Mouse (Mus musculus) layer of hippocampus, adult 2 months (tissue): ENCODE measurements around the gene Cdkal1. TPM values are rescaled to one million over a fixed set of nuclear protein-coding genes. Genes with fewer than 3 reads are reported as not detected.

ENCODE experiments used
- DNase-seq, 2 experiments: peaks; one replicate each; pipeline ENCODE4 v3.0.0; 2022; ENCODE audit warnings: low spot score in 2 of 2
- H3K27ac ChIP-seq: fragments of 200-600 bp; 2 replicates; pipeline ENCODE4 v1.8.1; 2022
- H3K4me3 ChIP-seq: fragments of 200-600 bp; 2 replicates; pipeline ENCODE4 v1.8.1; 2022; ENCODE audit warnings: mild to moderate bottlenecking
- CTCF ChIP-seq: fragments of 200-600 bp; conservative IDR thresholded peaks from 2 replicates; pipeline ENCODE4 v1.8.1; 2022; ENCODE audit warnings: antibody characterized with exemption, mild to moderate bottlenecking, moderate library complexity
- total RNA-seq, 2 experiments: library from RNA; stranded (reverse); gene quantifications; 2 replicates each; pipeline ENCODE4 v1.2.3; 2021

The Cdkal1 gene
- total RNA-seq, 2 experiments from 2014 or later: 29.9 to 31.7 TPM

- Histone ChIP-seq H3K27ac (no peak overlapping the region), H3K4me3 (no peak overlapping the region)
- no peak for TF ChIP-seq CTCF
- no peak for DNase-seq
Observed at GRCm38 (mm10) chr13:29828032-29828431, 27.4 kb downstream of the Cdkal1 start.

- Histone ChIP-seq H3K27ac (no peak overlapping the region), H3K4me3 (no peak overlapping the region)
- TF ChIP-seq CTCF: no peak
- DNase-seq: no peak
Observed at GRCm38 (mm10) chr13:29826469-29826868, 29.0 kb downstream of the Cdkal1 start.

GRCm38 (mm10) chr13:29826041-29826440 is 29.4 kb downstream of the Cdkal1 start:
- Histone ChIP-seq H3K27ac (no peak overlapping the region), H3K4me3 (no peak overlapping the region)
- no peak for DNase-seq
- TF ChIP-seq CTCF: no peak

DNA sequence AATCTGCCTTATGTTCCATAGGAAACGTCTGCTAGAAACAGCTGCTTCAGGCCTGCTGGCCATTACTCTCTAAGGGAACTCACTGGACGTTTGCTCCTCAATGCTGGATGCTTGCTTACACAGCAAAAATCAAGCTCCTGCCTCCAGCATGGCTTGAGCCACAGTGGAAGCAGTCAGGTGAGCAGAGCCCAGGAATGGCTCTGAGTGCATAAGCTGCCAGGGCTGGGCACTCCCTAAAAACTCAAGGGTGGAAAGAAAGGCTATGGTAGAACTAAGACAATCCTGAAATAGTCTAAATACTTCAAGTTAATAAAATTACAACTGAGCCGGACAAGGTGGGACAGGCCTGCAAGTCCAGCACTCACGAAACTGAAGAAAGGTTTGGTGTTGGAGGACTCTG is 30.7 kb downstream of the Cdkal1 start:
- no peak for TF ChIP-seq CTCF
- no peak overlapping the region for H3K4me3 ChIP-seq
- DNase-seq: no peak
- H3K27ac ChIP-seq: no peak overlapping the region

DNA sequence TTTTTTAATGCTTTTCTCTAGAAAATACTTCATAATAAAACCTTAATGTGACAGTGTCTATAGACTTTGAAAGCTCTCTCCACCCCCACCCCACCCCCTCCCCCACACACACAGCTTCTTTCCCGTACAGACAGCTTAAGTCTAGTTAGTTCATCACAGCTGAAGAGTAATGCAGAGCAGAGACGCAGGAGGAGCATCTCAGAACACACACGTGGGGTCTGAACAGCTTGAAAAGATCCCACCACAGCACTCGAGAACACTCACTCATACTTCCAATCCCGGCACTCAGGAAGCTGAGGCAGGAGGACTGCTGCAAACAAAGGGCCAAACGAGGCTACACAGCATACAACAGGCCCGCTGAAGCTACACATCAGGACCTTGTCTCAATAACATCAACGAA is 31.1 kb downstream of the Cdkal1 start:
- DNase-seq: no peak
- no peak for TF ChIP-seq CTCF
- Histone ChIP-seq H3K27ac (no peak overlapping the region), H3K4me3 (no peak overlapping the region)

DNA sequence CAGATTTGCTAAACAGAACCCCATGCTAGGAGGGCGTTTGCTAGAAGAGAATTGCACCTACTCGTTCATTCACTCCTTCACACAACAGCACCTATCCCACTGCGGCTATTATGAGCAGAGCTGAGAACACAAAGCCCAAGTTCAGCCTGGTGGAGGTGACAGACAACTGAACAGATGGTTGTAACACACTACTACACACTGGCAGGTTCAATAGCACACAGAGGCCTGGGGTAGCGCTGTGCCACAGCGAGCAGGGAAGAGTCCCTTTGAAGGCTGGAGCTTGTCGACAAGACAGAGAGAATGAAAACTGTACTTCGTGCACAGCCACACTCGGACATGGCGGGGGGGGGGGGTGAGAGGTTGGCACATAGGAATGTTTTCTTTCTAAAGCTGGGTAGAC is 31.6 kb downstream of the Cdkal1 start:
- Histone ChIP-seq H3K4me3 (no peak overlapping the region), H3K27ac (no peak overlapping the region)
- DNase-seq: peak; percentile 33 to 42
- TF ChIP-seq CTCF: peak; percentile 74

- no peak for TF ChIP-seq CTCF
- no peak for DNase-seq
- H3K27ac ChIP-seq: no peak overlapping the region
Observed at GRCm38 (mm10) chr13:29823487-29823886, 32.0 kb downstream of the Cdkal1 start.

DNA sequence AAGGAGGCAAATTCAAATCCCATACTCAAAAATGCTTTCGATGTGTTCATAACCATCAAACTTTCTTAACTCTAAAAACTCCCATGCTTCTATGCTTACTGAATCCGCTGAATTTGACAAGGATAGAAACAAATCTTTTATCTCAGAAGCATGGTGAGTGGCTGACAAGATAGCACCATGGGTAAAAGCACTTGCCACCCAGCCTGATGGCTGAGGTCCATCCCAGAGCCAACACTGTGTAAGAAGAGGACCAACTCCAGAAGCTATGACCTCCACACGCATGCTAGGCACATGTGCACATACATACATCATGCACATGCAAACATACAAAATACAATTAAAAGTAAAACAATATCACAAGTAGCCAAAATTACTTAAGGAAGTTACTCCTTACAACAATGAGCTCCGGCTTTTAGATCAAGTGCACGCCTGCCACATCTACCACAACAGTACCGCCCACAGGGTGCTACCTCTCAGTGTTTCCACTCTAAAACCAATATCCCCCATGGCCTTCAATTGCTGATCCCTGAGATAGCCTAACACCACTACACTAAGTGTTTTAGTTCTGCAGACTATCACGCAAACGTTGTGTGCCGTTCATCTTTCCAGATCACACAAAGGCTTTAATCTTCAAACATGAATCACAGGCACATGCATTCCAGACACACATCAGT is 35.4 kb downstream of the Cdkal1 start:
- no peak for TF ChIP-seq CTCF
- DNase-seq: no peak
- no peak overlapping the region for H3K4me3 ChIP-seq
- no peak overlapping the region for H3K27ac ChIP-seq

More at GRCm38 (mm10) chr13:29823487-29823886, 32.0 kb downstream of the Cdkal1 start:
- no peak overlapping the region for H3K4me3 ChIP-seq

DNA sequence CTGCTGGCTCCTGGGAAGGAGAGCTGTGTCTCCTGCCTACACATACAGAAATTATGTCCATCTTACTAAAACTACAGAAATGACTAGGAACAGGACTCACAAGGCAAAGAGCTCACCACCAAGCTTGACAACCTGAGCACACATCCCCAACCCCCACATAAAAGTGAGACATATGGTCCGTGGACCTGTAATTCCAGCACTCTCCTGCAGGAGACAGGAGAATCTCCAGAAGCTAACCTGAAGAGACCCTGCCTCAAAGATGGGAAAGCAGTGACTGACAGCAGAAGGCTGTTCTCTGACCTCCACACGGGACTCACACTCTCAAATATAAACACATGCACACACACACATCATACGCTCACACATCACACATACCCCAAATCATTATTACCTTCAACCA is 36.3 kb downstream of the Cdkal1 start:
- DNase-seq: no peak
- H3K4me3 ChIP-seq: no peak overlapping the region
- no peak overlapping the region for H3K27ac ChIP-seq
- peak; percentile 64 for TF ChIP-seq CTCF

DNA sequence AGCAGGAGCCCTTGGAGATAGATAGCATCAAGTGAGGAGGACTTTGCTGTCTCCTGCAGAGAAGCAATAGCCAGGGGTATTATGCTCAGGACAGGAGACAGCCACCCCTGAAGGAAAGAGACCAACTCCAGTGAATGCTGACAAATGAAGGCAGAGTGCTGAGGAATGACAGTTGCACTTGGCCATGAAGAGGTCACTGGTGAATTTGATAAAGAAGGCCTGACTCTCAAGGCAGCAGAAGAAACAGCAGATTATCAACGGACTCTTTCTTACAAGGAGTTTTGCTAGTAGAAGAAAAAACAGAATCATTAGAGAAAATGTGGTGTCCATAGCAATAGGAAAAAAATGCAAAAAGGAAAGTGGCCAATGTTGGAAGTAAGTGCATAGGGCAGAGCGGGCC is 37.2 kb downstream of the Cdkal1 start:
- no peak overlapping the region for H3K27ac ChIP-seq
- H3K4me3 ChIP-seq: no peak overlapping the region
- no peak for TF ChIP-seq CTCF
- DNase-seq: no peak

DNA sequence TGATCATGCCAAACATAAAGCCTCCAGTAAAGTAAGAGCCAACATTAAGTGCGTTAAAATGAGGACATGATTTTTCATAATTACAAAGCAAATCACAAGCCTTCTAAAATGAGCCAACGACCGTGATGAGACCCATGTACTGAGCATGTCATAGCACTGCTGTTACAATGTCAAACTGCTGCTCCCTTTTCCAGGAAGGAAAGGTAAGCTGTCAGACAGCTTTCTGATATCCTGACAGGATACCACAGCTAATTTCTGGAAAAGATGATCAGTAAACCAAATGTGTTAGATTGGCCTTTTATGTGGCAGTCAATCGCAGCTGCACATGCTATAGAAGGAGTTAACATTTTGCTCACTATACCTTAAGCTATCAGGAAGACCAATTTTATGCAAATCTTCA is 44.7 kb downstream of the Cdkal1 start:
- TF ChIP-seq CTCF: no peak
- no peak overlapping the region for H3K27ac ChIP-seq
- no peak for DNase-seq
- no peak overlapping the region for H3K4me3 ChIP-seq

DNA sequence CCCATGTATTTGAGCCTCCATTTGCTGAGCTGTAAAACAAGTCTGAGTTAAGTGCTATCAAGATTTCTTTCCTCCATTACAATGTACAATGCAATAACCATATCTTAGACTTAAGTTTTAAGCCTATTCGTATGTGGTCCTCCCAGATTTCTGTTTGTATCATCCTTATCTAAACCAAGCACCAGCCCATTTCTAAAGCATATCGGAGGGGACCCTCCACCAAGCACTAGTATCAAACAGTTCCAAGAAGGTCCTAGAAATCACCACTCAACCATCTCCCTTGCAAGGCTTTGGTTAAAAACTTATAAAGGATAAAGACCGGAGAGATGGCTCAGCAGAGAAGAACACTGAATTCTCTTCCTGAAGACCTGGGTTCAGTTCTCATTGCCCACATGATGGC is 47.1 kb downstream of the Cdkal1 start:
- H3K4me3 ChIP-seq: no peak overlapping the region
- DNase-seq: no peak
- no peak overlapping the region for H3K27ac ChIP-seq
- TF ChIP-seq CTCF: no peak

DNA sequence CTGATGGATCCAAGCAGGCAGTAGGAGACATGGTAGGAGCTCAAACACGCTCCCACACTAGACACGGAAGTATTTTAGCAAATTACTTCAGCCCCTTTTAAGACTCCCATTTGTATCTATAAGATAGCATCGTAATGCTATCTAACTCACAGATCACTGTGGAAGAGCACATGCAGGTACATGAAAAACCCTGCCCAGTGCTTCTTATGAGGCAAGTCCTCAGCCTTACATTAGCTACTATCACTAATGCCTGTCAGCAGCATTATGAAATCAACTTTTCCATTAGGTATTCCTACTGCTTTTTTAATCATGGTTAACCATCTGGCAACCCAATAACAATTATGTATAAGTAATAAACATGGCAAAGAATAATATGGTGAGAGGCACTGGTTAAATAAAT is 47.5 kb downstream of the Cdkal1 start:
- no peak for TF ChIP-seq CTCF
- no peak for DNase-seq
- no peak overlapping the region for H3K4me3 ChIP-seq
- no peak overlapping the region for H3K27ac ChIP-seq

DNA sequence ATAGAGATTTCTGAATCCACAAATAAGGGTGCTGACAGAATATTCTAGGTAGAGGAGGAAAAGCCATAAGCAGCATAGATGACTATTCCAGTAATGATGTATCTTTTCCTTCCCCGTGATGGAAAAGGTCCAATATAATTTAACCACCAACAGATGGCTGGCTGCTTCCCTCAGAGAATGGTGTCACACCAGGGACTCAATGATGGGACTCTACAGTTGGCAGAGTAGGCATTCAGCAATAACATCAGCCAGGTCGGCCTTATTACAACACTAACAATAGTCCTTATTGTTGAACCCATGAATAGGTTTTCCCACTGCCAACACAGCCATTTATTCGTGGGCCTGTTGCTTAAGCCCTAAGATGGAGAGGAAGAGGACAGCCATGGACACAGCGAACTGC is 48.6 kb downstream of the Cdkal1 start:
- Histone ChIP-seq H3K4me3 (no peak overlapping the region), H3K27ac (no peak overlapping the region)
- TF ChIP-seq CTCF: no peak
- DNase-seq: no peak

DNA sequence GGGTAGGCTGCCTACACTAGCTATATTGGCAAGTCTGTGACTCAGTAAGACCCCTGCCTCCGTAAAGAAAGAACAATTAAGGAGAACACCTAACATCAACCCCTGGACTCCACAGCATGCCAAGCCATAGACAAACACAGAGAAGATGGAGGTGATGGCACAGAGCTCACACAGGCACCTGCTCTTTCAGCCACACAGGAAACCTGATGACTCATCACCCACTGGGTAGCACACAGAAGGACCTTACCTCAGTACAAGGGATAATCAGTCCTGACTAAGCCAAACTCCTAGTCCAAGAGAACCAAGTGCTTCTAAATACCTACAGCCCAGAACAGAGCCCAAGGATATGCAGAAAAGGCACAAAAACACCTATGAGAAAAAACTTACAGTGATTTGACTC is 50.2 kb downstream of the Cdkal1 start:
- no peak overlapping the region for H3K4me3 ChIP-seq
- no peak for TF ChIP-seq CTCF
- no peak for DNase-seq

More for the DNA sequence above, 50.2 kb downstream of the Cdkal1 start:
- no peak overlapping the region for H3K27ac ChIP-seq
